Mouse (Mus musculus): Measurements from ENCODE around the gene Supt20.

The Supt20 gene

GRCm38 (mm10) chr3:54692202-54693055, at the start of gene Supt20:
Gene Supt20, plus strand, starts transcription at chr3:54692807.
- DNase-seq (ENCODE audit: extremely low read depth, low read depth) = peak; percentile 81

GRCm38 (mm10) chr3:54642851-54643250, 49.8 kb upstream of the Supt20 start:
- DNase-seq (ENCODE audit: extremely low read depth, low read depth) = no peak

DNA sequence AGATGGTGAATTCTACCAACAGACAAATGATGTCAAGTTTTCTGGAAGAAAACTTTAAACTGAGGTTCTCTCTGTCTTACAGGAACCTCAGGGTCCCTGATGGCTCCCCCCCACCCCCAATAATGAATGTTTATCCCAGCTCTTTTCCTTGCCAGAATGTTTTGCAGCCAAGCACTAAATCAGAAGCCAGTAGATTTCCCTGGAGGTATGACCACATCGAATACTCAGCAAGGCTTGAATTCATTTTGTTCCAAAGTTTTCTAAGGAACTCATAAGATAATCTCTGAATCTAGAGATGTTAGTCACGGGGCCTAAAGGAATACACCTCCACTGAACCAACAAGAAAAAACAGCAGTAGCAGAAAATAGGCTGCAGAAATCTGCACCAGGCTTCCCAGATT, 45.0 kb upstream of the Supt20 start:
- no peak for DNase-seq (ENCODE audit: extremely low read depth, low read depth)

DNA sequence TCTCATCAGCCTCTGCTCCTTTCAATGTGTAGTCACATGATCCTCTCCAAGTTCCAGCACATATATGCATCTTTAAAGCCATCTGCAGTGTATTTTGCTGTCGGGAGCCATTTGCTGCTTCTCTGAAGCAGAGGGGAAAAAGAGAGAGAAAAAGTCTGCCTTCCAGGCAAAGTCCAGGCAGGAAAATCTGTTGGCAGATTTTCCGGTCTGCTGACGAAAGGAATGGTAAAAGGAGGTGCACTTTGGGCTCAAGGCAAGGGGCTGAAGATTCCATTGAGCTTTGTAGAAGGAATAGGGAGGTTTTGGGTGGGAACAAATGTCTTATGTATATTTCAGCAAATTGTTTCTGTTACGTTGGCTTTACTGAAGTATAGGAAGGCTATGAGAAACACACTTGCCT, 41.0 kb upstream of the Supt20 start:
- DNase-seq (ENCODE audit: extremely low read depth, low read depth) = no peak

DNA sequence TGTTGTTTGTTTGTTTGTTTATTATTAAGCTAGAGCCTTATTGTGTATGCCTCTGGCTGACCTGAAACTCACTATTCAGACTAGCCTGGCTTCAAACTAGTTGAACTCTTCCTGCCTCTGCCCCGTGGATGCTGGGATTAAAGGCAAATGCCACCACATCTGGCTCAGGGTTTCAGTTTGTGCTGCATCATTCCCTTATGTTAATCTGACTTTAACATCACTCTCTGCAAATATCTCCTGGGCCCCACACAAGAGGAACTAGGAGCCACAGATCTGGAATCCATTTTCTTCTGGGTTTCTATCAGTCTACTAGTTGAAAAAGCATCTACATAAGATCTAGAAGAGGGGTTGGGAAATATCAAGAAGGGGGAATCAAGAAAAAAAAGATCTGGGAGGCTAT, 38.4 kb upstream of the Supt20 start:
- no peak for DNase-seq (ENCODE audit: extremely low read depth, low read depth)

DNA sequence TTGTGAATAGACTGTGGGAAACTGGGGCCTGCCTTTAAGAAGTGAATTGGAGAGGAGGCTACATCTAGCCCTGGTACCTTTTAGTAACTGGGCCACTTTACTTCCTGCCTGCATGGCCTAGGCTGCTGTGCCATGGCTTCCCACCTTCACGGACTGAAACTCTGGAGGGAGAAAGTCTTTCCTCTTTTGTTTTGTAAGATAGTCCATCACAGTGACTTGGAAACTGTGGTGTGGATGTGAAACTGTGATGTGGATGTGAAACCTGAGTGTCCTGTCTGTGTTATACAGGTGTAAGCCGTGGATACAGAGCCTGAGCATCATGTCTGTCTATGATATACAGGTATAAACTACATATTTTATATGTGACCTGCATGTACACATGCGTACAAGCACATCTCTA, 35.5 kb upstream of the Supt20 start:
- DNase-seq (ENCODE audit: extremely low read depth, low read depth) = no peak

DNA sequence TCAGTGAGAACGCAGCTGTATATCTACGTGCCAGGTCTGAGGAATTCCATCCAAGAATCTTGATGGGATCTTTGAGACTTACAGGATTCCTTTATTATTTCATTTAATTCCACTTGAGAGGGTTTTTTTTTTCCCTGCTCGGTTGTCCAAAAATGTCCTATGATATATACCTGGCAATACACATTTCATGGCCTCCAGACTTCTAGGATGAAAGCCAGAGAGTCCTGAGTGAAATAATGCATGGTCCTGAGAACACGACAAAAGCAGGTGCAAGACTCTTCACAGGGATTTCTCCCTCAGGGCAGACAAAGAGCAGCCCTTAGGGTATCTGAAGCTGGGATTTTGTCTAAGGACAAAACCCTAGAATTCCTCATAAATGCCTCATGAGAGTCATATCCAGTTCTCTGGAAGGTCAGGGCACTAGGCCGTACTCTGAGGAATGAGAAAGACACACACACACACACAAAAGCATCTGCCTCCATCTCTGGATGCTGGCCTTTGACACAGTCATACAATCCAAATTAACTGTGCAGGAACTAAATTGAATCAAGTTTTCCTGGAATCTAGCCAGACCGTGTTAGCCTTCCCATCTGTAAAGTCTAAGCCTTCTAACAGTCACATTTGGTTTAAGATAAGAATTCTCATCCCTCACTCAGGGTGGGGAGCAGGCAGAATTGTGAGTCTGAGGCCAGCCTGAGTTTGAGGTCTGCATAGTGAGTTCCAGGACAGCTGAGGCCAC, 34.5 kb upstream of the Supt20 start:
- DNase-seq (ENCODE audit: extremely low read depth, low read depth) = no peak

GRCm38 (mm10) chr3:54659736-54660135, 32.9 kb upstream of the Supt20 start:
- DNase-seq (ENCODE audit: extremely low read depth, low read depth) = no peak

DNA sequence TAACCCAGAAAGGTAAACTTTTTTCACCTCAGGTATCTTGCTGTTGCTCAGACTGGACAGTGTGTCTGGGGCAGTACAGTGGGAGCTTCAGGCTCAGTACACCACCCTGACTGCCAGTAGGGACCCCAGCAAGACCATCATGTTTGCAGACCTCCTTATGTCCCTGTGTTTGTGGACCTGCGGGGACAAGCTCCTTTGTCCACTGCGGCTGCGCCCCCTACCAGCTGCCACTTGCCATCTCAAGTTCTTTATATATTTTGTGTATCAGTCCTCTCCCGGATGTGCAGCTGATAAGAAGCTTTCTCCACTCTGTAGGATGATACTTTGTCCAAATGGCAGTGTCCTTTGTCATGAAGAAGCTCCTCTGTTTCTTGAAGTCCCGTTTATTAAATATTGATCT, 30.2 kb upstream of the Supt20 start:
- DNase-seq (ENCODE audit: extremely low read depth, low read depth) = no peak

- no peak for DNase-seq (ENCODE audit: extremely low read depth, low read depth)
Measured at GRCm38 (mm10) chr3:54668141-54668540, 24.5 kb upstream of the Supt20 start.

- no peak for DNase-seq (ENCODE audit: extremely low read depth, low read depth)
Measured at GRCm38 (mm10) chr3:54668722-54669121, 23.9 kb upstream of the Supt20 start.

DNA sequence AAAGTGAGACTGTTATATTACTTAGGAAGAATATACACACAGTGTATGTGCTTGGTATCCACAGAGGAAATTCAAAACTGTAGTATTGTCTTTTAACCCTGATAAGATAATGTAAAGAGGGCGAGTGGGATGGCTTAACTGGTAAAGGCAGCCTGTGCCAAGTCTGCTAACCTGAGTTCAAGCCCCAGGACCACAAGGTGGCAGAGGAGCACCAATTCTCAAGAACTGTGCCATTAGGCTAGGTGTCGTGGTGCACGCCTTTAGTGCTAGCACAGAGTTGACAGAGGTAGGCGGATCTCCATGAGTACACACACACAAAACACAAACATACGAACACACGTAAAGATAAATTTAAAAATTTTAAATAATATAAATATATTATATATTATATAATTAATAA, 23.0 kb upstream of the Supt20 start:
- no peak for DNase-seq (ENCODE audit: extremely low read depth, low read depth)

DNA sequence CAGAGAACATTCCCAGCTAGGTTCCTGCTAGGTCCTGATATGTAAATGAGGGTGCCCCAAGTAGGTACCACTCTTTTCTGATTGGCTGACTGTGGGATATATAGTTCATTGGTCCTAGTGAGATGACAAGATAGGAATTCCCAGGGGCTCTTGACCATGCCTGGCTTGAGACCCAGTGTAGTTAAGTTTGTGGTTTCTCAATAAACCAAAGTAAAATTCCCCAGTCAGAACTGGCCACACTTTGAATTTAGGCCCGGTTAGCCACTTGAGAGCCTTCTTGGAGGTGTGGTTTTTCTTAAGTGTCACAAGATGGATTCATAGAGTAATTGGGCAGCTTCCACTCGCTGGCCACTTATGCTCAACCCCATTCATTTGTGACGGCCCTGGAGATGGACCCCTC, 20.5 kb upstream of the Supt20 start:
- DNase-seq (ENCODE audit: extremely low read depth, low read depth) = no peak

DNA sequence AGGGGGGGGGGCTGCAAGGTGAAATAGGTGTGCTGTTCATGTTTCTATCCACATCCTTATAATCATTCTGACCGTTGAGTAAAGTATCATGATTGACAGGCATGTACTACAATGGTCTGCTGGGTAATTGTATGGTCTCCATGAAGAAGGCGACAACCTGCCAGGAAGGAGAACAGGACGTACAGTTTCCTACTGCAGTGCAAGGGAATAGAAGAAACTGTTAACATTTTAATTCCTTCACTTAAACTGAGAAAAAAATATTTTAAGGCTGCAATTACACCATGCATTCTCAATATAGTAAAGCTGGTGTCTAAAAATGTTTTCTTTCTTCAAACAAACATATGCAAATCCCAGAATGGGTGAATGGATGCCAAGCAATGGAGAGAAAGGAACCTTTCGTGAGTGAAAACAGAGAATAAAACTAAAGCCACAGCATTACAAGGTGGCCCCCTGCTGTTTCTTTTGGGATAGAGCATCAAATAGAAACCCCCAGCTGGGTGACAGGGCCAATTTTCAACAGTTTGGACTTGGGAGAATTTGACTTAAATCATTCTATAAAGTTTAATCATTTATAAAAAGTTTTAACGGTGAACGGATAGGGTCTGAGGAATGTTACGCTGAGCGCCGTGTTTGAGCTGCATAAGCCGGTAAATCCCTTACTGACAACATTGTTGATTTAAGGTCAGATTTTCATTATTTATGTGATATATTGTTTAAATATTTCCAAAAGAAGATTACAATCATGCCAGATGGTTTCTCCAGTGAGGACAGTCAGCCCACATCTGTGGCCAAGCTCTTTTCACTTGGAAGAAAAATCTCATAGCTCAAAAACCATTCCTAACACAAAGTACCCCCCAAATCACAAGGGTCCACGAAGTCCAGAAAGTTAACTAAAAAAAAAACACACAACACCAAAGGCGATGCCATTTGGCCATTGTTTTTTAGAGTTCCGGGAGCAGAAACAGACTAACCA, 19.8 kb upstream of the Supt20 start:
- no peak for DNase-seq (ENCODE audit: extremely low read depth, low read depth)

DNA sequence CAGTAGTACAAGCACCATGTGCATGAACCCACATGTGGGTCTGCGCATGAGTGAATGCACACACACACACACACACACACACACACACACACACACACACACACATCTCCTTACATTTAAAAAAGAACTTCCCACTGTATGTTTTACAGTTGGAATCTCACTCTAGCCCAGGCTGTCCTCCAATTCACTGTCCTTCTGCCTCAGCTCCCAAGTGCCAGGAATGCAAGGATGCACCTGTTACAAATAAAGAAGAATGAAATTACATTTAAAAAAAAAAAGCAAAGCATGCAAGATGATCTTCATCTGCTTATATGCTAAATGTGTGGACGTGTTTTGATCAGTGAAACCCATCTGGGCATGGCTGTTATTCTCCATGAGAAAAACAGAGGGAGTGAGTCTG, 15.8 kb upstream of the Supt20 start:
- DNase-seq (ENCODE audit: extremely low read depth, low read depth) = no peak

GRCm38 (mm10) chr3:54681310-54682204, 11.1 kb upstream of the Supt20 start:
- no peak for DNase-seq (ENCODE audit: extremely low read depth, low read depth)

DNA sequence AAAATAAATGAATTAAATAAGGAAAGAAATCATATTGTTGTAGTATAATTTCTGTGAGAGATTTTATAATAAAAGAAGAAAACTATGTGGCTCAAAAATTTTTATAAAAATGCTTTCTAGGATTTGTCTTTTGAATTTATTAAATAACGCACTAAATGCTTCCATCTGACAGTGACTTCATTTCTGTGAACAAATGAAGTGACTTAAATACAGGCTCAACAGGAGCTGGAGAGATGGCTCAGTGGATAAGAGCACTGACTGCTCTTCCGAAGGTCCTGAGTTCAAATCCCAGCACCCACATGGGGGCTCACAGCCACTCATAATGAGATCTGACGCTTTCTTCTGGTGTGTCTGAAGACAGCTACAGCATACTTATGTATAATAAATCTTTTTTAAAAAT, 7.4 kb upstream of the Supt20 start:
- DNase-seq (ENCODE audit: extremely low read depth, low read depth) = no peak

DNA sequence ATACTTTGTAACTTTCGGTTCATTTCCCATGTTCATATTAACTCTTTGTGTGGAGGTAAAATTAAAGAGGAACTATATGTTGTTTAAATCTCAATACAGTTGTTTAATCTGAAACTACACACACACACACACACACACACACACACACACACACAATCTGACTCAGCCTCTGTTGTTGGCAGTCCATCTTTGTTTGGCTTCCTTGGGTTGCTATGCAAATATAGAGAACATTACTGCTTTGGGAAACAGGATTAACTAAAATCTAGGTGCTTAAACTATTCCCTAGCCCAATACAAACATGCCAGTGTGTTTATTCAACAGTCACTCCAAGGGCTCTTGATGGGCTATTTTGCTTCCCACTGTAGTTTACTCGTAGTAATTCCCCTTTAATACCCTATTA, 5.4 kb upstream of the Supt20 start:
- DNase-seq (ENCODE audit: extremely low read depth, low read depth) = no peak

DNA sequence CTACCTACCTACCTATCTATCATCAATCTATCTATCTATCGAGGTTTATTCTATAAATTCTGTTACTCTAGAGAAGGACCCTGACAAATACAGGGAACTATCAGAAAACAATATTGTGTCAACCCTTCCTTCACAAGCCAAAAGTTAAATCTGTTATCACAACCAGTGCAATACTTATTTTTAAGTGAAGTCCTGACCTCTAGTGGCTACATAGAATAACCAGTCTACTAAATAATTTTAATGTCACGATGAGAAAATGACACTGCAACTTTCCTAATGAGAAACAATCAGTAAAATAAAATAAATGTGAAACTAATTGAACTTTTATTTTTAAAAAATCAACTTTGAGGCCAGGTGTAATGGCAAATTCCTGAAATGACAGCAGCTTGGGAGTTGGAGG, 3.5 kb upstream of the Supt20 start:
- peak; percentile 27 for DNase-seq (ENCODE audit: extremely low read depth, low read depth)

DNA sequence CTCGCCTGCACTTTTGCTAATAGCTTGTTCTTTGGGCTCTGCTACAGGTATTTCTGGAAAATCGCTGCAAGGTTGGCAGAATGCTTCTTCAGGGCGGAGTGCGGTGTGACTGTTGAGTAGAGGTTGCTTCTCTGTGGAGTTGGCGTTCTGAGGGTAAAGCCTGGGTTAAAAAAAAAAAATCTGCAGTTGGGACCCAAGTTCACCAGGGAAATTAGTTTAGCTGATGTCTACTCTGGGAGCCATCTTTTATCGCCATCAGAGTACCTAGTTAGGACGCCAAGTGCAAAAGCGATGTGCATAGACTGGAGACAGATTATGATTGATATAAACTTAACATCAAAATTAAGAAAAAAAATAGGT, 429 bp downstream of the Supt20 start:
- DNase-seq (ENCODE audit: extremely low read depth, low read depth) = peak; percentile 44
